ENCODE assay signal across 8 mouse cellular contexts in genomic region chr12:111038231-111038975, GRCm38 (mm10). TPM values are rescaled to one million over a fixed set of nuclear protein-coding genes. Genes with fewer than 3 reads are reported as not detected.
DNase-seq lines count a peak whose midpoint lies in the region; ATAC-seq and TF ChIP-seq lines count a peak whose summit lies in the region.

No protein-coding gene starts in this region.

- peak overlapping the region; percentile 73 for H3K4me2 ChIP-seq in CH12.LX (ENCODE audit: insufficient read depth, low read depth, poor library complexity, severe bottlenecking)
- peak overlapping the region; percentile 94 for H3K4me2 ChIP-seq in heart, embryonic 13.5 days
- peak overlapping the region; percentile 72 for H3K4me2 ChIP-seq in lung, embryonic 14.5 days
- H3K4me2 ChIP-seq in neural tube, embryonic 15.5 days, result peak overlapping the region; percentile 80

- peak; percentile 71 for DNase-seq in CH12.LX (ENCODE audit: extremely low read depth)
- peak; percentile 80 to 81 for DNase-seq in adrenal gland, postnatal 36 days
- DNase-seq in layer of hippocampus, adult 18-20 months (ENCODE audit: low spot score in 2 of 2), result peak; percentile 14 to 33
- peak; percentile 82 for DNase-seq in lung, embryonic 14.5 days
- peak; percentile 76 for DNase-seq in thymus, adult 2 months

- TF ChIP-seq RAD21 in CH12.LX (IDR thresholded peaks at IDR 0.05; ENCODE audit: low read depth, low read length), result no peak

- no peaks in the 10 kb centered on the region for H3K27me3 ChIP-seq in CH12.LX (replicated peaks)
- no peaks in the 10 kb centered on the region for H3K27me3 ChIP-seq in heart, embryonic 13.5 days (replicated peaks)
- H3K27me3 ChIP-seq in lung, embryonic 14.5 days (ENCODE audit: insufficient read depth, low read length), result no peaks in the 10 kb centered on the region
- no peaks in the 10 kb centered on the region for H3K27me3 ChIP-seq in neural tube, embryonic 15.5 days (replicated peaks)
- no peaks in the 10 kb centered on the region for H3K27me3 ChIP-seq in thymus, adult 2 months (ENCODE audit: control insufficient read depth, insufficient read depth, low read length)

- peak overlapping the region; percentile 54 for H3K27ac ChIP-seq in CH12.LX (ENCODE audit: insufficient read depth, low read depth)
- peak overlapping the region; percentile 85 for H3K27ac ChIP-seq in embryonic fibroblast, embryonic 13.5 days (ENCODE audit: insufficient read depth, low read length)
- H3K27ac ChIP-seq in heart, embryonic 13.5 days (replicated peaks), result peak overlapping the region; percentile 100
- peak overlapping the region; percentile 98 for H3K27ac ChIP-seq in lung, embryonic 14.5 days (ENCODE audit: low read depth)
- H3K27ac ChIP-seq in neural tube, embryonic 15.5 days (replicated peaks), result peak overlapping the region; percentile 99
- H3K27ac ChIP-seq in thymus, adult 2 months (ENCODE audit: control insufficient read depth, insufficient read depth, low read length), result peak overlapping the region; percentile 66

- WGBS in heart, embryonic 13.5 days, result under 1% methylated on average over 54 of the region's 54 CpGs
- WGBS in lung, embryonic 14.5 days, result under 1% methylated on average over 54 of the region's 54 CpGs
- WGBS in neural tube, embryonic 15.5 days, result under 1% methylated on average over 54 of the region's 54 CpGs
- WGBS in thymus, adult 2 months, result under 1% methylated on average over 54 of the region's 54 CpGs

- dilution Hi-C loops in CH12.LX (cut with MboI; ENCODE audit: extremely low pct_ligation_motif_present, extremely low pct_unique_long_range_greater_than_20kb, low sequenced_read_pairs), result no loop called here

- H3K79me2 ChIP-seq in CH12.LX (replicated peaks; ENCODE audit: control insufficient read depth, extremely low read depth, insufficient read depth, poor library complexity, severe bottlenecking), result peaks cover 20% of the 10 kb centered on the region

- peak; percentile 64; the same call in 1 of the 2 replicates for TF ChIP-seq EP300 in CH12.LX (IDR thresholded peaks at IDR 0.05; ENCODE audit: low read length)

- TF ChIP-seq POLR2A in CH12.LX (IDR thresholded peaks at IDR 0.05; ENCODE audit: low read depth, low read length), result peak; percentile 48; the same call in 1 of the 2 replicates
- peak; percentile 78 for TF ChIP-seq POLR2A in embryonic fibroblast, embryonic 13.5 days (IDR thresholded peaks at IDR 0.05; ENCODE audit: low read depth, low read length)
- no peak; the same call in 1 of the 2 replicates for TF ChIP-seq POLR2A in thymus, adult 2 months (IDR thresholded peaks at IDR 0.05; ENCODE audit: control insufficient read depth, extremely low read depth, insufficient read depth, low read length, poor library complexity)

- in situ Hi-C loops in CH12.LX (cut with MboI; ENCODE audit: low pct_ligation_motif_present, low pct_unique_long_range_greater_than_20kb, low sequenced_read_pairs), result no loop called here

- H3K4me3 ChIP-seq in CH12.LX (replicated peaks in 1 of 3; ENCODE audit: low read depth in 2 of 3, low read length in 2 of 3, poor library complexity in 1 of 3), result peak overlapping the region; percentile 64 to 95 (median 74)
- H3K4me3 ChIP-seq in embryonic fibroblast, embryonic 13.5 days (ENCODE audit: insufficient read depth, low read length), result peak overlapping the region; percentile 69
- peak overlapping the region; percentile 92 for H3K4me3 ChIP-seq in heart, embryonic 13.5 days
- peak overlapping the region; percentile 97 for H3K4me3 ChIP-seq in lung, embryonic 14.5 days (ENCODE audit: low read depth, low read length)
- peak overlapping the region; percentile 91 for H3K4me3 ChIP-seq in neural tube, embryonic 15.5 days (replicated peaks)
- peak overlapping the region; percentile 75 for H3K4me3 ChIP-seq in thymus, adult 2 months (ENCODE audit: control insufficient read depth, insufficient read depth, low read length)

- H3K9ac ChIP-seq in CH12.LX (ENCODE audit: insufficient read depth, low read depth), result peak overlapping the region; percentile 90
- H3K9ac ChIP-seq in heart, embryonic 13.5 days, result peak overlapping the region; percentile 94
- peak overlapping the region; percentile 82 for H3K9ac ChIP-seq in lung, embryonic 14.5 days
- H3K9ac ChIP-seq in neural tube, embryonic 15.5 days (replicated peaks), result peak overlapping the region; percentile 80

- peaks cover 20 to 48% of the 10 kb centered on the region in 2 experiments for H3K4me1 ChIP-seq in CH12.LX (ENCODE audit: control insufficient read depth in 1 of 2, insufficient read depth in 2 of 2)
- no peaks in the 10 kb centered on the region for H3K4me1 ChIP-seq in embryonic fibroblast, embryonic 13.5 days (ENCODE audit: control insufficient read depth, insufficient read depth, low read length)
- H3K4me1 ChIP-seq in heart, embryonic 13.5 days, result peaks cover 33% of the 10 kb centered on the region
- H3K4me1 ChIP-seq in lung, embryonic 14.5 days (ENCODE audit: insufficient read depth), result peaks cover 19% of the 10 kb centered on the region
- H3K4me1 ChIP-seq in neural tube, embryonic 15.5 days, result peaks cover 25% of the 10 kb centered on the region
- H3K4me1 ChIP-seq in thymus, adult 2 months (replicated peaks; ENCODE audit: control insufficient read depth, insufficient read depth, low read length), result peaks cover 14% of the 10 kb centered on the region

- peaks cover 1 to 10% of the 10 kb centered on the region in 2 experiments for H3K36me3 ChIP-seq in CH12.LX (replicated peaks in 1 of 2; ENCODE audit: control insufficient read depth in 1 of 2, insufficient read depth in 1 of 2, low read length in 1 of 2)
- H3K36me3 ChIP-seq in heart, embryonic 13.5 days, result peaks cover 11% of the 10 kb centered on the region
- H3K36me3 ChIP-seq in lung, embryonic 14.5 days (ENCODE audit: insufficient read depth), result peaks cover 10% of the 10 kb centered on the region
- 0 out of 2 replicates have a peak, but pooled peaks cover 3% of the 10 kb centered on the region for H3K36me3 ChIP-seq in neural tube, embryonic 15.5 days
- H3K36me3 ChIP-seq in thymus, adult 2 months (ENCODE audit: control insufficient read depth, insufficient read depth, low read length), result no peaks in the 10 kb centered on the region

- H3K9me3 ChIP-seq in CH12.LX (replicated peaks; ENCODE audit: low read length), result no peaks in the 10 kb centered on the region
- H3K9me3 ChIP-seq in heart, embryonic 13.5 days, result no peaks in the 10 kb centered on the region
- no peaks in the 10 kb centered on the region for H3K9me3 ChIP-seq in lung, embryonic 14.5 days (ENCODE audit: low read depth, low read length)
- H3K9me3 ChIP-seq in neural tube, embryonic 15.5 days (replicated peaks), result no peaks in the 10 kb centered on the region

- peak; percentile 9; the same call in 1 of the 2 replicates for ATAC-seq in heart, embryonic 13.5 days (ENCODE audit: extremely low read depth, insufficient number of reproducible peaks, low FRiP score, low TSS enrichment)
- ATAC-seq in lung, embryonic 14.5 days (ENCODE audit: insufficient read depth), result peak; percentile 50
- peak; percentile 72 for ATAC-seq in neural tube, embryonic 15.5 days (ENCODE audit: low FRiP score)

- TF ChIP-seq CTCF in CH12.LX (conservative IDR thresholded peaks at IDR 0.05 in 1 of 2, IDR thresholded peaks at IDR 0.05 in 1 of 2; ENCODE audit: low read depth in 2 of 2, low read length in 2 of 2), result no peak
- no peak for TF ChIP-seq CTCF in embryonic fibroblast, embryonic 13.5 days (IDR thresholded peaks at IDR 0.05; ENCODE audit: borderline replicate concordance, insufficient read depth, low read length)
- TF ChIP-seq CTCF in lung, embryonic 14.5 days (IDR thresholded peaks at IDR 0.05; ENCODE audit: low read depth), result no peak
- no peak for TF ChIP-seq CTCF in thymus, adult 2 months (IDR thresholded peaks at IDR 0.05; ENCODE audit: borderline replicate concordance, control insufficient read depth, extremely low read depth, insufficient read depth, low read length, poor library complexity)

TF ChIP-seq in CH12.LX, 34 proteins besides CTCF, POLR2A, EP300 and RAD21 (continues in another document):
- TF ChIP-seq KAT2A (IDR thresholded peaks at IDR 0.05; ENCODE audit: insufficient replicate concordance, low read length) (0 out of 2 replicates have a peak, but pooled peaks have one; percentile 41), UBTF (IDR thresholded peaks at IDR 0.05; ENCODE audit: low read depth, low read length) (0 out of 2 replicates have a peak, but pooled peaks have one; percentile 40), SIN3A (IDR thresholded peaks at IDR 0.05; ENCODE audit: low read length) (peak; percentile 87), RCOR1 (conservative IDR thresholded peaks at IDR 0.05; ENCODE audit: low read depth, low read length) (0 out of 2 replicates have a peak, but pooled peaks have one; percentile 47), MAFK (IDR thresholded peaks at IDR 0.05; ENCODE audit: insufficient replicate concordance, low read length) (no peak), NELFE (IDR thresholded peaks at IDR 0.05; ENCODE audit: low read depth, low read length) (peak; percentile 9), USF1 (IDR thresholded peaks at IDR 0.05; ENCODE audit: low read depth, low read length) (no peak), ZMIZ1 (IDR thresholded peaks at IDR 0.05; ENCODE audit: low read depth, low read length) (peak; percentile 71)

RNA-seq across cellular contexts. Expression of gene Rcor1, which starts 0.7 kb away (rescaled TPM):
- total RNA-seq in CH12.LX (2012; rRNA removed), result 6.1 and 6.5 TPM in 2 replicates
- 8.3 and 8.5 TPM in 2 replicates for total RNA-seq in CH12.LX (2014; rRNA removed)
- polyA plus RNA-seq in CH12.LX (2012; ENCODE audit: insufficient read length, low read depth), result 15.0 and 16.1 TPM in 2 replicates
- total RNA-seq in adrenal gland, postnatal 36 days (2021), result 10 to 100 TPM; 44.1 to 67.8 TPM
- 49.2 and 49.6 TPM in 2 replicates for polyA plus RNA-seq in embryonic fibroblast, embryonic 13.5 days (2011; ENCODE audit: insufficient read length, low read depth, missing spikeins)
- 5.4 and 6.7 TPM in 2 replicates for polyA plus RNA-seq in heart, embryonic 13.5 days (2015; fragmentation: Nextera tagmentation; extraction: Ambion mirVana)
- total RNA-seq in layer of hippocampus, adult 18-20 months (2021), result 10 to 100 TPM; 16.9 to 17.2 TPM
- polyA plus RNA-seq in lung, embryonic 14.5 days (2014; fragmentation: Nextera tagmentation; extraction: Ambion mirVana), result 14.4 and 17.0 TPM in 2 replicates
- polyA plus RNA-seq in neural tube, embryonic 15.5 days (2015; fragmentation: Nextera tagmentation; extraction: Ambion mirVana), result 4.5 and 6.0 TPM in 2 replicates
- 21.9 and 24.4 TPM in 2 replicates for polyA plus RNA-seq in thymus, adult 2 months (2012; rRNA removed)

RNA-seq across cellular contexts. Expression of gene Ankrd9, which starts 59.6 kb away (rescaled TPM):
- total RNA-seq in CH12.LX (2012; rRNA removed), result 4.7 and 5.2 TPM in 2 replicates
- 2.1 and 2.5 TPM in 2 replicates for total RNA-seq in CH12.LX (2014; rRNA removed)
- polyA plus RNA-seq in CH12.LX (2012; ENCODE audit: insufficient read length, low read depth), result 1.5 and 2.4 TPM in 2 replicates
- total RNA-seq in adrenal gland, postnatal 36 days (2021), result 10 to 100 TPM; 25.6 to 39.4 TPM
- 3.3 and 3.8 TPM in 2 replicates for polyA plus RNA-seq in embryonic fibroblast, embryonic 13.5 days (2011; ENCODE audit: insufficient read length, low read depth, missing spikeins)
- polyA plus RNA-seq in heart, embryonic 13.5 days (2015; fragmentation: Nextera tagmentation; extraction: Ambion mirVana), result 13.5 and 13.7 TPM in 2 replicates
- 10 to 100 TPM; 11.2 to 12.7 TPM for total RNA-seq in layer of hippocampus, adult 18-20 months (2021)
- 11.2 and 14.2 TPM in 2 replicates for polyA plus RNA-seq in lung, embryonic 14.5 days (2014; fragmentation: Nextera tagmentation; extraction: Ambion mirVana)
- 10.5 and 12.6 TPM in 2 replicates for polyA plus RNA-seq in neural tube, embryonic 15.5 days (2015; fragmentation: Nextera tagmentation; extraction: Ambion mirVana)
- polyA plus RNA-seq in thymus, adult 2 months (2012; rRNA removed), result 32.6 and 33.0 TPM in 2 replicates

Comparison
In these comparisons a context has a peak if more than half of its experiments do, and no peak if none do; other contexts are left out.
1. Peak in every context shown above with its lines: DNase-seq, ATAC-seq, H3K4me3 ChIP-seq and H3K27ac ChIP-seq.
2. DNase-seq: peak in every context shown above with its lines; median percentile 82 in lung, embryonic 14.5 days; 80 in adrenal gland, postnatal 36 days; 76 in thymus, adult 2 months; 71 in CH12.LX; 24 in layer of hippocampus, adult 18-20 months.
3. ATAC-seq: peak in every context shown above with its lines; median percentile 72 in neural tube, embryonic 15.5 days; 50 in lung, embryonic 14.5 days; 9 in heart, embryonic 13.5 days.